Mouse (Mus musculus) large intestine, adult 2 months (tissue): ENCODE data around the gene Csad. TPM values are rescaled to one million over a fixed set of nuclear protein-coding genes. Genes with fewer than 3 reads are reported as not detected.

Experiments
- DNase-seq: peaks from one replicate; pipeline ENCODE4 v3.0.0-alpha.2; 2012; ENCODE audit warnings: low read depth, low spot score
- WGBS: fragments of 180-500 bp; shearing (Covaris S2); methylation state at CpG from one replicate; pipeline ENCODE4 v1.1.7; 2018; 5-methylcytosine and 5-hydroxymethylcytosine counted together
- polyA plus RNA-seq: library from polyadenylated mRNA; depleted of rRNA; stranded (reverse); fragments of >200 nt; gene quantifications from 2 replicates; pipeline ENCODE4 v1.2.3, GENCODE M21; 2012; rRNA removed

The Csad gene
- polyA plus RNA-seq, 1 experiment: 18.9 TPM

GRCm38 (mm10) chr15:102142914-102143912 lies 61.3 kb downstream of the Csad start:
- no peak for DNase-seq
- 35% methylated on average over 23 of the region's 23 CpGs for WGBS

- no peak for DNase-seq
- 93% methylated on average over 5 of the region's 5 CpGs for WGBS
Observed at GRCm38 (mm10) chr15:102141120-102141519, 63.4 kb downstream of the Csad start.

- whole genome bisulfite sequencing: under 1% methylated on average over 50 of the region's 50 CpGs
- DNase-seq: peak; percentile 89
Observed at GRCm38 (mm10) chr15:102136129-102136758, 68.3 kb downstream of the Csad start, which contains the start of gene Spryd3. TSS of gene Spryd3 (minus strand) at chr15:102136234.

- no peak for DNase-seq
- 1% methylated on average over 35 of the region's 35 CpGs for WGBS
Observed at GRCm38 (mm10) chr15:102135522-102136128, 68.9 kb downstream of the Csad start.

- 50% methylated on average over 2 of the region's 2 CpGs for WGBS
- no peak for DNase-seq
Observed at GRCm38 (mm10) chr15:102134709-102135108, 69.8 kb downstream of the Csad start.

GRCm38 (mm10) chr15:102133314-102133713 lies 71.2 kb downstream of the Csad start:
- WGBS: 82% methylated on average over 9 of the region's 9 CpGs
- DNase-seq: no peak

Other genes with a start within 250 kb of the Csad start
- gene Krt8, start 200.2 kb downstream of the Csad start, polyA plus RNA-seq: 2,897 and 3,506 TPM in 2 replicates
- gene Krt18, start 176.5 kb downstream of the Csad start, polyA plus RNA-seq: 214 and 251 TPM in 2 replicates
- gene Eif4b, start 131.0 kb downstream of the Csad start, polyA plus RNA-seq: 58.6 and 78.1 TPM in 2 replicates
- 37.0 and 45.5 TPM in 2 replicates for gene Tns2, start 104.3 kb downstream of the Csad start, polyA plus RNA-seq
- gene Spryd3, start 68.5 kb downstream of the Csad start, polyA plus RNA-seq: 32.1 and 35.9 TPM in 2 replicates
- 15.4 and 34.3 TPM in 2 replicates for gene Igfbp6, start 60.4 kb downstream of the Csad start, polyA plus RNA-seq
- gene Soat2, start 54.2 kb downstream of the Csad start, polyA plus RNA-seq: 96.3 and 315 TPM in 2 replicates
- 20.2 and 26.4 TPM in 2 replicates for gene Zfp740, start 1.5 kb downstream of the Csad start, polyA plus RNA-seq
- gene Itgb7, start 27.2 kb upstream of the Csad start, polyA plus RNA-seq: 23.0 and 24.8 TPM in 2 replicates
- gene Rarg, start 52.8 kb upstream of the Csad start, polyA plus RNA-seq: 6.9 and 8.6 TPM in 2 replicates
- not detected in 2 replicates for gene Gm9918, start 65.8 kb upstream of the Csad start, polyA plus RNA-seq
- 52.4 and 57.1 TPM in 2 replicates for gene Mfsd5, start 74.7 kb upstream of the Csad start, polyA plus RNA-seq
- gene Espl1, start 91.5 kb upstream of the Csad start, polyA plus RNA-seq: 14.8 and 16.1 TPM in 2 replicates
- 97.0 and 98.7 TPM in 2 replicates for gene Pfdn5, start 121.4 kb upstream of the Csad start, polyA plus RNA-seq
- gene Myg1, start 127.0 kb upstream of the Csad start, polyA plus RNA-seq: 38.9 and 49.8 TPM in 2 replicates
- gene Aaas, start 146.0 kb upstream of the Csad start, polyA plus RNA-seq: 31.0 and 35.2 TPM in 2 replicates
- not detected in 2 replicates for gene Sp7, start 162.5 kb upstream of the Csad start, polyA plus RNA-seq
- gene Sp1, start 201.4 kb upstream of the Csad start, polyA plus RNA-seq: 10.3 and 19.7 TPM in 2 replicates
- 0.16 and 1.0 TPM in 2 replicates for gene Amhr2, start 240.6 kb upstream of the Csad start, polyA plus RNA-seq